Mouse (Mus musculus) kidney, postnatal 0 days (tissue): ENCODE data around the gene Slc52a3. TPM values are rescaled to one million over a fixed set of nuclear protein-coding genes. Genes with fewer than 3 reads are reported as not detected.

Source experiments
- ATAC-seq: fragments of 200-750 bp; cut with Nextera tagmentation; replicated peaks from 2 replicates; pipeline ENCODE4 v1.8.0; 2017; ENCODE audit warnings: low read depth, moderate number of reproducible peaks, moderate TSS enrichment, moderate library complexity; ENCODE audit not compliant: low FRiP score
- DNase-seq: peaks from one replicate; pipeline ENCODE4 v3.0.0-alpha.2; 2016; ENCODE audit warnings: low spot score
- H3K27ac ChIP-seq: fragments of 300-500 bp; sonication (generic); 2 replicates; pipeline ENCODE4 v1.5.1; 2014; ENCODE audit warnings: mild to moderate bottlenecking
- H3K27me3 ChIP-seq: fragments of 300-500 bp; sonication (generic); 2 replicates; pipeline ENCODE4 v1.6.1; 2014; ENCODE audit warnings: low read length, mixed read lengths; ENCODE audit not compliant: insufficient read depth
- H3K36me3 ChIP-seq: fragments of 300-500 bp; sonication (generic); 2 replicates; pipeline ENCODE4 v1.6.1; 2014; ENCODE audit warnings: low read length, mixed read lengths; ENCODE audit not compliant: insufficient read depth
- H3K4me1 ChIP-seq: fragments of 300-500 bp; sonication (generic); replicated peaks from 2 replicates; pipeline ENCODE4 v1.6.1; 2014; ENCODE audit warnings: antibody characterized with exemption, low read length, mixed read lengths; ENCODE audit not compliant: insufficient read depth
- H3K4me2 ChIP-seq: fragments of 300-500 bp; sonication (generic); 2 replicates; pipeline ENCODE4 v1.6.1; 2014; ENCODE audit warnings: mild to moderate bottlenecking, low read length, moderate library complexity, mixed read lengths
- H3K4me3 ChIP-seq: fragments of 300-500 bp; sonication (generic); replicated peaks from 2 replicates; pipeline ENCODE4 v1.5.1; 2014; ENCODE audit warnings: low read depth, low read length
- H3K9ac ChIP-seq: fragments of 300-500 bp; sonication (generic); 2 replicates; pipeline ENCODE4 v1.6.1; 2014; ENCODE audit warnings: low read depth, low read length
- H3K9me3 ChIP-seq: fragments of 300-500 bp; sonication (generic); replicated peaks from 2 replicates; pipeline ENCODE4 v1.6.1; 2016; ENCODE audit warnings: low read length, inconsistent platforms, mixed read lengths
- CTCF ChIP-seq: IDR thresholded peaks from 2 replicates; pipeline ENCODE4 v1.5.1; 2016; ENCODE audit warnings: antibody characterized with exemption, low read depth, mild to moderate bottlenecking, moderate library complexity
- WGBS: fragments of 180-500 bp; shearing (Covaris S2); extraction: QIAGEN DNeasy Blood & Tissue Kit; methylation state at CpG from one replicate; pipeline ENCODE4 v1.1.7; 2014; 5-methylcytosine and 5-hydroxymethylcytosine counted together
- polyA plus RNA-seq: library from polyadenylated mRNA; unstranded; fragments of >200 nt; fragmentation: Nextera tagmentation; extraction: Ambion mirVana; gene quantifications from 2 replicates; pipeline ENCODE4 v1.2.1, GENCODE M21; 2015

Gene Slc52a3
- polyA plus RNA-seq, 1 experiment from 2014 or later: 24.5 TPM

DNA sequence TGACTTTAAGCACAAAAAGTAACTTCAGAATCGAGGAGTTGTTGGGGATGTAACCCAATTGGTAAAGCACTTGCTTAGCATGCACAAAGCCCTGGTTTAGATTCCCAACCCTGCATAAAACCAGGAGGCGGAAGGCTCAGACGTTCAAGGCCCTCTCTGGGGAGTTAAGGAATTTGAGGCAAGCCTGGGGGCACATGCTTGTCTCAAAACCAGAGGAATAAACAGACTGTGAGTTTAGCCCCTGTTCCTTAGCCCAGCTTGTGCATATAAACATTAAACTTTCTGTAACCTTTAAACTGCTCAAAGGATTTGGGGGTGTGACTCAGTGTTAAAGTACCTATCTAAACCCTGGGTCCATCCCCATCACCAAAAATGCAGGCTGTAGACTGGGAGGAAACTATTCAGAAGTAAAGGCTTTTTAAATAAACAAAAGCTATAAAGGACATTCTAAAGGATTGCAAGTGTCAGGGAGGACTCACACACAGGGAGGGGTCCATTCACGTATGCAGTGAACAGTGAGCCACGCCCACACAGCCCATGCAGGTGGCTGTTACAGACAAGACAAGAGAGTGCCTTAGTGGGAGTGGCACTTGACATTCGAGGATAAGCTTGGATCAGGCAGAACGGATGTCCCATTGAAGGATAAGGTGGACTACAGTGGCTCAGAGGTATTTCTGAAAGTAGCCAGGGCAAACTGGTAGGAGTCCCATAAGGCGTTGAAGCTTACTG lies 1.6 kb downstream of the Slc52a3 start:
- Histone ChIP-seq H3K36me3 (no peaks in the 10 kb centered on the region), H3K4me3 (no peak overlapping the region), H3K4me1 (peaks cover 18% of the 10 kb centered on the region), H3K27me3 (no peaks in the 10 kb centered on the region), H3K4me2 (no peak overlapping the region), H3K9me3 (no peaks in the 10 kb centered on the region), H3K9ac (no peak overlapping the region), H3K27ac (no peak overlapping the region)
- WGBS: 54% methylated on average over 8 of the region's 8 CpGs
- DNase-seq: no peak
- TF ChIP-seq CTCF: no peak
- ATAC-seq: no peak

DNA sequence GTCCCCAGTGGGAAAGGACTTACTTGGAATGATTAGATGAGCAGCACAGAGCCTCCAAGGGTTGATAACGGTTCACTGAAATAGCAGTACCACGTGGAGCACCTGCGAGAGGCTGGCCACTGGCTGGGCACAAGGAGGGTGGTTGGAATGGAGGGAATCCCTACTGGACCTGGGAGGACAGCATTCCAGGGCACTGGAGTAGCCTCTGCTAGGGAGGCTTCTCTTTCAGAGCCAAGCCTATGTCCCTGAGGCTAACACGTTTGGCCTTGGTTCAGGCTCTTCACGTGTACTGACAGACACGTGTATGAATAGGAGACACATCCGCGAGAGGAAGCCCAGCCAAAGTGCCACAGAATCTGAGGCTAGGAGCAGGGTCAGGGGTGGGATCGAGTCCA lies 2.2 kb downstream of the Slc52a3 start:
- Histone ChIP-seq H3K36me3 (no peaks in the 10 kb centered on the region), H3K27me3 (no peaks in the 10 kb centered on the region), H3K27ac (no peak overlapping the region), H3K4me2 (no peak overlapping the region), H3K9ac (no peak overlapping the region), H3K4me1 (peaks cover 18% of the 10 kb centered on the region), H3K9me3 (no peaks in the 10 kb centered on the region), H3K4me3 (no peak overlapping the region)
- DNase-seq: no peak
- no peak for TF ChIP-seq CTCF
- 69% methylated on average over 9 of the region's 9 CpGs for WGBS
- ATAC-seq: no peak

DNA sequence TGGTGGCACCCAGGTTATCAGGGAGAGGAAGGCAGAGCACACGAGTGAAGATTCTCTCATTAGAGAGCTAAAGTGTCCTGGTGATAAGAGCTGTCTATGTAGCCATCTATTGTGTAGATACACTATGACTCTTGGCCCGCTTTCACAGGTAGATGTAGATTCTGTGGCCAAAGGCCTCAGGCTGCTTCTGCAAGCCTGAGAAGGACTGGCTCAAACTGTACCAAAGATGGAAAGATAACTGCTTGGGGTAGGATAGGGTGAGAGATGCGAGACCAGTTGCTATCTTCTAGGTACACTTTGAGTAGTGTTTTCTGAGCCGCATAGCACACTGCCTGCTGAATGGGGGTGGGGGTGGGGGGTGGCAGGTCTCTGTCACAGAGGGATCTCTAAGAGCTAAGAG lies 2.6 kb downstream of the Slc52a3 start:
- ATAC-seq: no peak
- no peaks in the 10 kb centered on the region for H3K36me3 ChIP-seq
- H3K4me2 ChIP-seq: no peak overlapping the region
- H3K9me3 ChIP-seq: no peaks in the 10 kb centered on the region
- no peak overlapping the region for H3K9ac ChIP-seq
- H3K27ac ChIP-seq: no peak overlapping the region
- WGBS: 82% methylated on average over 4 of the region's 4 CpGs
- peaks cover 18% of the 10 kb centered on the region for H3K4me1 ChIP-seq
- no peak for DNase-seq
- H3K27me3 ChIP-seq: no peaks in the 10 kb centered on the region
- TF ChIP-seq CTCF: no peak
- H3K4me3 ChIP-seq: no peak overlapping the region

- DNase-seq (peak; percentile 50), ATAC-seq (peak; percentile 47)
- Histone ChIP-seq H3K4me2 (peak overlapping the region; percentile 41), H3K36me3 (no peaks in the 10 kb centered on the region), H3K27ac (0 out of 2 replicates have a peak overlapping the region, but pooled peaks have one; percentile 13), H3K9me3 (no peaks in the 10 kb centered on the region), H3K27me3 (no peaks in the 10 kb centered on the region), H3K9ac (0 out of 2 replicates have a peak overlapping the region, but pooled peaks have one; percentile 35), H3K4me1 (peaks cover 18% of the 10 kb centered on the region), H3K4me3 (peak overlapping the region; percentile 11; the same call in 1 of the 2 replicates)
- 11% methylated on average over 20 of the region's 20 CpGs for WGBS
- peak; percentile 26 for TF ChIP-seq CTCF
These were observed 3.5 kb downstream of the Slc52a3 start for GRCm38 (mm10) chr2:151999669-152000290.

DNA sequence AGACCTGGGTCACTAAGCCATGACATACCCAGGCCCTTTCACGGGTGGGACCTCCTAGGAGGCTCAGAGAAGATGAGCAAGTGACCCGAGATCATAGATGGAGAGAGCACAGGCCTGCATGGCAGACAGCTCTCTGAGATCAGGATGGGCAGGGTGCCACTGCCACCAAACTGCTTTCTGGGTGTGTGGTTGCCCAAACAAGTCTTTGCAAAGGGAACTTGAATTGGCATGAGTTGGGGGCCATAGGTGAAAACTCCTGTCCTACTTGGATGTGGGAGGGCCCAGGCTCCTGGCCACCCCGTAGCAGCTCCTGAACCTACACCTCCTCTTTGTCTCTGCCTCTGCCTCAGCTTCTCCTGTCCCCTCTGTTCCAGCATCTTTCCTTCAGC lies 4.0 kb downstream of the Slc52a3 start:
- H3K4me3 ChIP-seq: peak overlapping the region; percentile 11; the same call in 1 of the 2 replicates
- DNase-seq: no peak
- H3K27ac ChIP-seq: 0 out of 2 replicates have a peak overlapping the region, but pooled peaks have one; percentile 13
- H3K36me3 ChIP-seq: no peaks in the 10 kb centered on the region
- 0 out of 2 replicates have a peak overlapping the region, but pooled peaks have one; percentile 35 for H3K9ac ChIP-seq
- no peaks in the 10 kb centered on the region for H3K27me3 ChIP-seq
- no peak for TF ChIP-seq CTCF
- H3K9me3 ChIP-seq: no peaks in the 10 kb centered on the region
- peak overlapping the region; percentile 41 for H3K4me2 ChIP-seq
- peak; percentile 14 for ATAC-seq
- H3K4me1 ChIP-seq: peaks cover 18% of the 10 kb centered on the region
- 27% methylated on average over 3 of the region's 3 CpGs for WGBS

DNA sequence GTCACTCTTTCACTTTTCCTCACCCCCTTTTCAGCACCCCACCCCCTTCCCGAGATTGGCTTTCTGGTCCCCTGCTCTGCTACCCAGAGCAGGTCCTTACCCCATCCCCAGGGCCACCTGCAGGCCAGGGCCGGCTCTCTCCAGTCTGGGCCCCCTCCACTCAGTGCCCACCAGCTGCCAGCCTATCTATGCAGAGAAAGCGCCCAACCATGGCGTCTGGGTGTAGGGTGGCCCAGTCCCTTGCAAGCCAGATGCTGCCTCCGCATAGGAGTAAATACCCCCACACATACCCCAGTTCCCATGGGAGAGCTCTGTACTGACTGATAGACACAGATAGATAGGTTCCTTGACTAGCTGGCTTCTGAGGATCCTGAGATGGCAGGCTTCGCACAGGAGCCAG lies 4.4 kb downstream of the Slc52a3 start:
- WGBS: 35% methylated on average over 6 of the region's 6 CpGs
- DNase-seq (peak; percentile 71), ATAC-seq (peak; percentile 78)
- Histone ChIP-seq H3K4me1 (peaks cover 18% of the 10 kb centered on the region), H3K36me3 (no peaks in the 10 kb centered on the region), H3K9me3 (no peaks in the 10 kb centered on the region), H3K27ac (no peak overlapping the region), H3K4me3 (no peak overlapping the region), H3K9ac (no peak overlapping the region), H3K27me3 (no peaks in the 10 kb centered on the region), H3K4me2 (no peak overlapping the region)
- no peak for TF ChIP-seq CTCF
